Mouse (Mus musculus) spleen, adult 12 weeks (tissue): ENCODE results near the gene Bach1.

ENCODE experiments used
- DNase-seq: peaks from one replicate; pipeline ENCODE4 v3.0.0; 2022; ENCODE audit warnings: low spot score

Gene Bach1

GRCm38 (mm10) chr16:87737842-87738639, 39.3 kb downstream of the Bach1 start:
- no peak for DNase-seq

- no peak for DNase-seq
Observed at GRCm38 (mm10) chr16:87741034-87741715, 42.4 kb downstream of the Bach1 start.

- DNase-seq: no peak
Observed at GRCm38 (mm10) chr16:87743661-87744060, 44.9 kb downstream of the Bach1 start.

- no peak for DNase-seq
Observed at GRCm38 (mm10) chr16:87744338-87744737, 45.6 kb downstream of the Bach1 start.

GRCm38 (mm10) chr16:87745192-87745945, 46.6 kb downstream of the Bach1 start:
- no peak for DNase-seq

- DNase-seq: peak; percentile 69
Observed at GRCm38 (mm10) chr16:87746728-87747127, 48.0 kb downstream of the Bach1 start.

GRCm38 (mm10) chr16:87751243-87751642, 52.5 kb downstream of the Bach1 start:
- no peak for DNase-seq

- no peak for DNase-seq
Observed at GRCm38 (mm10) chr16:87752482-87752881, 53.7 kb downstream of the Bach1 start.

GRCm38 (mm10) chr16:87754858-87755257, 56.1 kb downstream of the Bach1 start:
- DNase-seq: peak; percentile 54

GRCm38 (mm10) chr16:87755915-87756314, 57.2 kb downstream of the Bach1 start:
- no peak for DNase-seq

- DNase-seq: no peak
Observed at GRCm38 (mm10) chr16:87758016-87758415, 59.3 kb downstream of the Bach1 start.

GRCm38 (mm10) chr16:87764668-87765109, 65.9 kb downstream of the Bach1 start:
- DNase-seq: no peak

- DNase-seq: no peak
Observed at GRCm38 (mm10) chr16:87765984-87766383, 67.2 kb downstream of the Bach1 start.

- DNase-seq: no peak
Observed at GRCm38 (mm10) chr16:87770576-87770975, 71.8 kb downstream of the Bach1 start.

- no peak for DNase-seq
Observed at GRCm38 (mm10) chr16:87771926-87772325, 73.2 kb downstream of the Bach1 start.

GRCm38 (mm10) chr16:87774398-87774797, 75.7 kb downstream of the Bach1 start:
- no peak for DNase-seq

GRCm38 (mm10) chr16:87777373-87777772, 78.6 kb downstream of the Bach1 start:
- DNase-seq: no peak

- DNase-seq: no peak
Observed at GRCm38 (mm10) chr16:87781637-87782036, 82.9 kb downstream of the Bach1 start.
